Mouse (Mus musculus) adrenal gland, adult 2 months (tissue): Measurements from ENCODE around the gene Kcp. TPM values are rescaled to one million over a fixed set of nuclear protein-coding genes. Genes with fewer than 3 reads are reported as not detected.

Experiments used
- DNase-seq: peaks from one replicate; pipeline ENCODE4 v3.0.0; 2021
- long read RNA-seq: library from polyadenylated mRNA; stranded (forward); transcript quantifications from one replicate; pipeline ENCODE4 v2.0.0, GENCODE M21; 2021
- polyA plus RNA-seq: library from polyadenylated mRNA; depleted of rRNA; stranded (reverse); fragments of >200 nt; gene quantifications from 2 replicates; pipeline ENCODE4 v1.2.3, GENCODE M21; 2012; rRNA removed
- total RNA-seq, 2 experiments: library from RNA; stranded (reverse); gene quantifications; 2 replicates each; pipeline ENCODE4 v1.2.3; 2021

Kcp gene
- total RNA-seq, result 1 to 10 TPM; 1.9 to 2.1 TPM
- polyA plus RNA-seq, result 6.6 and 8.3 TPM in 2 replicates
- long read RNA-seq, partial matches to known transcripts, result 1 of 2 reads
- long read RNA-seq, other reads (novel, unspliced or antisense), result 1 of 2 reads

DNA sequence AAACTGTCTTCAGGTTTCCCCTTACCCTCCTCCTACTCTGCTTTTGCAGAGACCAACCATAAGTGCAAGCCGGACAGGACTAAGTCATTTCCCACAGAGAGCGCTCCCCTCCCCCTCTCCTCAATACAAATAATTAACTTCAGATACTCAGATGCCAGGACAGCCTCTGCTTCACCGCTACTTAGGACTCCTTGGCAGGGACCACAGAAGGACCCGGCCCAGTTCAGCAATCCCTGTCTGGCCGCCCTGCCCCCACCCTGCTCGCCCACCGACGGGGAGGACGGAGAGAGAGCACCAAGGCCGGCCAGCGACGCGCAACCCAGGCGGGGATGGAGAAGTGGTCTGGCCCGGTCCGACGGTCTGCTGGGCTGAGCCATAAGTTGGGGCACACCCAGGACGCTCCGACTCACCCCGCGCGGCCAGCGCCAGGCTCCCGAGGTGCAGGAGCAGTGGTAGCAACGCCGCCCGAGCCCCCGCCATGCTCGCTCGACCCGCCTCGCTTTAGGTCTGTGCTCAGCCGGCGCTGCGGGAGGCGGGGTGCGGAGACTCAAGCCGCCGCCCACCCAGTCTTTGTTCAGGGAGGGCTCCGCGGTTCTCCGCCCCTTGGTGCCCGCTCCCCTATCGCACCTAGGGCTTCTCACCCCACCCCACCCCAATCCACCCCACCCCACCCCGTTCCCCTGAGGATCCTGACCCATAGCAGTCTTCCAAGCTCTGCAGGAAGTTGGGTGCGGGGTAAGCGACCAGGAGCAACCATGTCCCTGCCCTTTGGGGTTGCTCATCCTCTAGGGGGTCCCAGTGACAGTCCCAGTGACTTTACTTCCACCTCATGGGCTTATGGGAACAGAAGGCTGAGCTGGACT, at the start of gene Kcp:
Kcp (minus strand) TSS at position 506 of the 863 bp plus-strand sequence.
- peak; percentile 18 for DNase-seq

DNA sequence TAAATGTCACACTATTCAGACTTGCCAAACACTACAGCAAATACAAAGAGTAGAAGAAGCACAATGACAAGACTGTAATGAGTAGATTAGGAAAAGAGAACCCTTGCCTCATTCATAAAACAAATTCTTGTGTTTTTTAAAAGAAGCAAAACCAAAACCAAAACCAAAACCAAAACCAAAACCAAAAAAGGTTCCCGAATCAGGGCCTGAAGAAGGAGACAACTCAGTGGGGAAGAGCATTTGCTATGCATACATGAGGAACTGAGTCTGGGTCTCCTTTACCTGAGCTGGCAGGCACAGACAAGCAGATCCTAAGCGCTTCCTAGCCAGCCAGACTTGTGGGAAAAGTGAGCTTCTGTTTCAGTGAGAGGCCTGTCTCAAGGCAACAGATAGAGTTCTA, 49.4 kb upstream of the Kcp start:
- DNase-seq, result no peak

DNA sequence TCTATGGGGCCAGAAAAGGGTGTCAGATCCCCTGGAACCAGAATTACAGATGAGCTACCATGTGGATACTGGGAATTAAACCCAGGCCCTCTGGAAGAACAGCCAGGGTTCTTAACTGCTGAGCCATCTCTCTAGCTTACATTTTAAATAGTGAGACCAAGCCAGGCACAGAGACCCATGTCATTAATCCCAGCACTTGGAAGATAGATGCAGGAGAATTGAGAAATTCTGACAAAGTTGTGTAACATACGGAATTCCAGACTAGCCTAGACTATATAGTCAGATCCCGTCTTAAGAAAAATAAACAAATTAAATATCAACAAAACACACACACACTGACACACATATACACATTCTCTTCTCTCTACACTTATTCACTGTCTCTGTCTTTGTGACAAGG, 44.8 kb upstream of the Kcp start:
- DNase-seq, result no peak

DNA sequence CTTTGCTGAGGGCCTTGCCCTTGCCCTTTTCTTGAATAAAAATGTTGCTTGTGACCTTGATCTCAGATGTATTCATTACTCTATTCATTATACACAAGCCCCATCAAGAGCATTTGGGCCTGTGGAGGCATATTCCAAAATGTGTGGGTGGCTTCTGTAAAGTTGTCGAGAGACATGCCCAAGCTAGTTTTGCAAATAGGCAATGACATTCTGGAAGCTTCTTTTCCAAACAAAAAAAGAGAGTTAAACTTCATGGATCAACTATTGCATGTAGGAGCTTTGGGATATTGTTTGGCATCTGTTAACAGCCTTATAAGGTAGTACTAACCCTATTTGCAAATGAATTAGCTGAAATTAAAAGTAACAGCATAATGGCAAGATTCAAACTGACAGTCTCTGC, 40.3 kb upstream of the Kcp start:
- no peak for DNase-seq

DNA sequence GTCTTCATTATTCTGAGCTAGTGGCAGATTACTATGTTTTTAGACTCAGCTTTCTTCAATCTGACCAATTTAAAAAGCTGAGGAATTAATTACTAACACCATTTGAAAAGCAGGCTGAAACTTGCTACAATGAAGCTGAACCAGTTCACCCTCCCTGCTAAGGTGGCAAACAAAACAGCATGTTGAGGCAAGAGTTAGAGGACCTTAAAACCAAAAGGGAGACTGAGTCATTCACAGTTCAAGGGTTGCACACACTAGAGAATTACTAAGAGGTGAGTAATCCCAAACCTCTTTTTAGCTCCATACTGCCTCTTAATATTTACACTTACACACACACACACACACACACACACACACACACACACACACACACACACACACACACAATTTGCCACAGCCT, 39.8 kb upstream of the Kcp start:
- no peak for DNase-seq

DNA sequence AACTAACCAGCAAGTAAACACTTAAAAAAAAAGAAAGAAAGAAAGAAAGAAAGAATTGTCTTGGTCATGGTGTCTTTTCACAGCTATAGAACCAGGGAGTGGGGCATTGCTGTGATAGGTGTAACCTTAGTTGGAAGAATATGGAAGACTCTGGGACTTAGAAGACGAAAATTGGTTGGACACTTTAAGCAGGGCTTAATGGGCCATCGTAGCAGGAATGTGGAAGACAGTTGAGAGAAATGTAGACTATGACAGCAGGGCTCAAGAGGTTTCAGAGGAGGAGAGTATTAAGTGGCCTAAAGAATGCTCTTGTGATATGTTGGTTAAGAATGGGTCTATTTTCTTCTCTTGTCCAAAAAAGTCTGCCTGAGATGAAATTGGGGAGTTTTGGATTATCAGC, 37.9 kb upstream of the Kcp start:
- no peak for DNase-seq

DNA sequence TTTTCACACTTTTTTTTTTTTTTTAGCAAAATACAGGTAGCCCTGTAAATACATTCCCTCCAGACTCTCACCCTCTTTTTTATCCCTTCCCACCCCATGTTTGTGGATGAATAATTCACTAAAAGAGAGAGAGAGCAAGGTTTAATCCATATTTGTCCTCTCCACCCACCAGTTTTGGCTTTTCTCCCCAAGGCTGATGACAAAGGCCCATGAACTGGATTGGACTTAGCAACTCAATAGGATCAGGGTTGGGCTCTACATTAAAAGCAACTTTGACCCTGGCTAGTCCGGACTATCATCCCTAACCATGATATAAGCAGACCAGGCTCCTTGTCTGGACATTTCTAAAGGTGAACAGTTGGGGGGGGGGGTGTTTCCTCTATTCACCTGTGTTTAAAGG, 33.2 kb upstream of the Kcp start:
- DNase-seq, result peak; percentile 66

DNA sequence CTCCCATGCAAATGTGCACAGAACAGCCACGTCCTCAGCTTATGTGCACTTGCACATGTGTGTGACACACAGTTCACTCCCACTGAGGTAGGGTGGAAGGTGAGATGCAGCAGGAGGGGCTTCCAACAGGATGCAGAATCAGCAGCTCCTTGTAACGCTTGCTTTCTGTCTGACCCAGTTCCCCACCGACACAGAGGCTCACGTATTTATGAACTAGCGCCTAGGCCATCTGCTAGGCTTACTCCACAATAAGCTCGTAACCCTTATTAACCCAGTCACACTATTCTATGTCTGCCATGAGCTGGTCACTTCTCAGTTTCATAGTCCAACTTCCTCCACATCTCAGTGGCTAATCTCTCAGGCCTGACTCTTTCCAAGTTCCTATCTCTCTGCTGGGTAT, 32.5 kb upstream of the Kcp start:
- DNase-seq, result no peak

DNA sequence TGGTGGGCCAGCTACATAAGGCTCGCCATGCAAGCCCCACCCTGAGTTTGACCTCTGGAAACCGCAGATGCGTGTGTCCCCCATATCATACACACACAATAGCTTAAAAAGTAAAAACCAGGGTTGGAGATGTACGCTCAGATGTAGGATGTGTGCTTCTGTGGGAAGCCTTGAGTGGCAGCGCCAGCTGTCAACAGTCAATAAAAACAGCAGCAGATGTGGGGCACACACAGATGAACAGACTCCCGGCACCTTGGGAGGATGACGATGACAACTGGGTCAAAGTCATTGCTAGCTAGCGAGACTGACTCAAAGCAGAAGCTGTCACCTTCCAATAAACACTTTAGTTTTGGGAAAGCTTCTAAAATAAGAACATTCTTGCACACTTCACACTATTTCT, 31.8 kb upstream of the Kcp start:
- no peak for DNase-seq

DNA sequence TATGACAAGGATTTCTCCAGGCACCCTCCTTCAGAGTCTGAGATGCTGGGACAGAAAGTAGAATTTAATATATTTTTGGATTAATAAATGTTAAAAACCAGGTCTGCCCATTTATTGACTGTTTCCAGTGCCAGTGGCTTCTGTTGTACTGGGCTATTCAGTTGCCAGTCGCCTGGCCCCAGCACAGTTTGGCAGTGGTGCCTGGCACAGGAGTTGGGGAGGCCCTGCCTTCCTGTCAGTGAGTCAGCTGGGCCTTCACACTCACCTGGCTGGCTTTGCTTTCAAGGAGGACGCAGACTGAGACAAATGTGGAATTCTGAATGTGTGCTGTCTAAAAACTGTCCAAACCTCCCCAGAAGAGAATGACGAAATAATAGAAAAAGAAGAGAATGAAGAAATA, 29.5 kb upstream of the Kcp start:
- DNase-seq, result no peak

DNA sequence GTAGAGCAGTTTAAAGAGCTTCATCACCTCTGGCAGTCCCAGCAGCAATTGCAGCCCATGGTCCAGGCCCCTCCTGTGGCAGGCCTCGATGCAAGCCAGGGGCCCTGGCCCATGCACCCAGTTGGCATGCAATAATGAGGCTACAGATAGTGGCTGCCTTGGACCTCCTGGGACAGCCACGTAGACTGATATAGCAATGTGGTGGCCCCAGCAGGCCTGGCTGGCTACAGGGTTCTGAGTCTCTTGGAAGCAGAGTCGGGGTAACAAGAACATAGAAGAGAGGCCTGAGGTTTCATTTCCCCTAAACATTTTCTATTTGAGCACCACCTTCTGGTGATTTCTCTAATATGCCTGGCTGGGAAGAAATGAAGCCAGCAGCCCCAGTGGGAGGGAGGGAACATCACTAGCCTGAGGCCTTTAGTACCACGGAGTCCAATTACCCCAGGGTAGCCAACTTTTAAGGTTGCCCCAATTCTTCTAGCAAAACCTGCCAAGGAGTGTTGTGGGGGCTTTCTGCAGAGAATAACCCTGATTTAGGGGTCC, 29.0 kb upstream of the Kcp start:
- no peak for DNase-seq

DNA sequence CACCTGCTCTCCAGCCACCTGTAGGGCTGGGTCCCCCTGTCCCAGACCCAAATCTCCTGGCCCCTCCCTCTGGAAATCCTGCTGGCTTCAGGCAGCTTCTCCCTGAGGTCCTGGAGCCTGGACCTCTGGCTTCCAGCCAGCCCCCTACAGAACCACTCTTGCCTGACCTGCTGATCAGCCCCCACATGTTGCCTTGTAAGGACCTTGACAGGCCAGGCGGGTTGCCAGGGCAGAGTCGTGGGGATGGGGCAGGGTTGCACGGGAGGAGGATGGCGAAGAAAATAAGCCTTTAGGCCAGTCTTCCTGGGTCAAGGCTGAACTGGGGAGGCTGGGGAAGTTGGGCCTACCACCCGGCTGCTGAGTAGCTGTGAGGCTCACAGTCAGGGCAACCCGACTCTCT, 27.6 kb upstream of the Kcp start:
- DNase-seq, result peak; percentile 66

DNA sequence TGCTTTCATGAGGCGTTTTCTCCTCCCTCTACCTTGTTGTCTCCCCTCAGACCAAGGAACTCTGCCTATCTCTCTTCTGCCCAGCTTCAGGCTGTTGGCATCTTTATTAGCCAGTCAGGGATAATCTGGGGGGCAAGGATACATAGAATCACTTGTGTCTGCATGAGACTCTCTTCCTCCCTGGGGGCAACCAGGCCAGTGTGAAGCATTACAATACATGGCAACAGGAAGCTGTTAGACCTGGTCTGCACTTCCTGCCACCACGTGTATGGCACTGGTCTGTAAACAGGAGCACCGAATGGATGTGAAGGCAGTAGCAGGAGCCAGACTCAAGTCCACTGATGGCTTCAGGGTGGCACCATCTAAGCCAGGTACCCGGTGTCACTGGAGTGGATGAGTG, 22.3 kb upstream of the Kcp start:
- DNase-seq, result no peak

DNA sequence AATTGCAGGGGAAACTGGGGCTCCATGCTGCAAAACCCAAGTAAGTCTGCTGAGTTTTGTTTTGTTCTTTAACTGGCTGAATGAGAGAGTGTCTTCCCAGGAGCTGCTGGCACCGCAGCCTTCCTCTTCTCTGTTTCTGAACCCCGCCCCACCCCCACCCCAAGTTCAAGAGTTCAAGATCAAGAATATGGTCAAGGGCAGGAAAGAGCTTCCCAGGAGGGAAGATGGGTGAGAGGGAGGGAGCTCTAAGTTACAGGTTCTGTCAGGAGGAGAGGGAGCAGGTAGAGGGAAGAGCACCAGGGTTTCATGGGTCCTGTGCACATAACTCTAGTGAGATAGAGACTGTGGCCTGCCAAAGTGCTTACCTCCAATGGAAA, 21.7 kb upstream of the Kcp start:
- DNase-seq, result no peak

DNA sequence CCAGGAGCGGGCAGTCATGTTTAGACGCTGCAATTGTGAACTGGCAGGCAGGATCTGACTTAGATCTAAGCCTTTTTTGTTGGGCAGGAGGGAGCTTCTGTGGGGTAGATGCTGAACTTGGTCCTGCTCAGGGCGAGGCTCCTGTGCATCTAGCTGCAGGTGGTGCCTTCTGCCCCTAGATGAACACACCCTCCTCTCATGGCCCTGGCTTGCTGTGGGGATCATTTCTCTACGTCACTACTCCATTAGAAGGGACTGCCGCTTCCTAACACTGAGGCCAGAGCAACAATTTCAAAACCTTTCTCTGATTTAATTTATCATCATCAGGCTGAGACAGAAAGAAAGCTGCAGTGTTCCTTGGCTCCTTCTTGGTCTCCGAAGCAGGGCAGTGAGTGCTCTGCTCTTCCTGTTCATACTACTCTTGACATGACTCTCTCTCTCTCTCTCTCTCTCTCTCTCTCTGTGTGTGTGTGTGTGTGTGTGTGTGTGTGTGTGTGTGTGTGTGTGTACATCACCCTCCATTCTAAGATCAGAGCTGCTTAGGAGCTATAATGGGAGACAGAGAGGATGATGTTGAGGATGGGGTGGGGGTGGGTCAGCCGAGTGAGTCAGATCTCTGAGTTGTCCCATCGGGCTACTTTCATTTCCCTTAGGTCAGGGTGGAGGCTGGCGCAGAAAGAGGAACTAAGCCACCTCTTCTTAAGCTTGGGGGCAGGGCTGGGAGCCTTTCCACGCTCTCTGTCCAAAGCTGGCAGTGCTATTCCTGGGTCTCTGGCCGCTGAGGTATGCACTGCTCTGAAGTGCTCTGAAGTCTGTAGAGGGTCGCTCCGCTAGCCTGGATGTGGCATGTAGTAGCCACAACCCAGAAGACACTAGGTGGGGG, 21.1 kb upstream of the Kcp start:
- DNase-seq, result no peak

DNA sequence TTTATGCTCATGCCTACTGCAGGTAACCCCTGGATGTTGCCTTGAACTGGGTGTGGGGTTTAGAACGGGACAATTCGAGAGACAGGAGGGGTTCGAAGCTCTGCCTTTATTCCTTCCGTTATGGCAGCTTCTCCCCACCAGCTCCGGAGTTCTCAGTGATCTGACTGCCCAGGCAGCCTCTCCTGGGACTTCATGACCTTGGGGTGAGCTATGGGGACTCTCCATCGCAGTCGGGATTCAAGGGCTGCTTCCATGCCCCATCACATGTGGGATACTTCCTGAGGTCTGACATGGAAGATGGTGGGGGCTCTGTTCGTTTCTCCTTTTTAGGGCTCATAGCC, 20.4 kb upstream of the Kcp start:
- no peak for DNase-seq

DNA sequence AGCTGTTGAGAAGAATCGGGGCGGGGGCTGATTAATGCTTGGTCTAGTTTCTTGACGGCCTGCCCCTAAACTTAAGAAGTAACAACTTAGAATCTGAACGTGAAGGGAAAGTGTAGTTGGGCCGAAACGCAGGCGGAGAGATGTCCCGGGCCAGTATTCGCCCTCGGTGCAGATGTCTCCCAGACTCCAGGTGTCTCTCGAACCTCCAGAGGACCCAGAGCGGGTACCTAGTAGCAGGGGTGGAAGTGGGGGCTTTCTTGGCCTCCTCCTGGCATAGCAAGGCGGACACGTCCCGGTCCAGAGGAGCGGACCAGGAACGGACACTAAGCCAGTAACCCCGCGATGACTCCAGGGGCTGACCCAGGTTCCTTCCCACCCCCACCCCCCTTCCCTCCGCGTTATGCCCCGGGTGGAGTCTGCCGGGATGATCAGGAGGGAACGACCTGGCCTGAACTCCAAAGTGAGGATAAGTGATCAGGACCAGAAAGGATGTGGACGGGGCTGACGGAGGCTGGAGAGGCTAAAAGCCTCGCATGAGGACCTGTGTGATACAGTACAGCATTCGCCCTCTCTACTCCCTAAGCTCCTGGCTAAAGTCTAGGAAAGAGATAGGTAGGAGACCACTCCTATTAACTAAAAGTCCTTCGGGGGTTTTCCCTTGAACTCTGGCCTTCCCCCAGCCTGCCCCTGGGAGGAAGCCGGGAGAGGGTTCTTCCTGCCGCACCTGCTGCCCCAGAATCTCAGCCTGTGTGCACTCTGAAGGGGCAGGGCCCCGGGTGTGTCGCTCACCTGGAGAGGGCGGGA, 19.8 kb upstream of the Kcp start:
- no peak for DNase-seq

DNA sequence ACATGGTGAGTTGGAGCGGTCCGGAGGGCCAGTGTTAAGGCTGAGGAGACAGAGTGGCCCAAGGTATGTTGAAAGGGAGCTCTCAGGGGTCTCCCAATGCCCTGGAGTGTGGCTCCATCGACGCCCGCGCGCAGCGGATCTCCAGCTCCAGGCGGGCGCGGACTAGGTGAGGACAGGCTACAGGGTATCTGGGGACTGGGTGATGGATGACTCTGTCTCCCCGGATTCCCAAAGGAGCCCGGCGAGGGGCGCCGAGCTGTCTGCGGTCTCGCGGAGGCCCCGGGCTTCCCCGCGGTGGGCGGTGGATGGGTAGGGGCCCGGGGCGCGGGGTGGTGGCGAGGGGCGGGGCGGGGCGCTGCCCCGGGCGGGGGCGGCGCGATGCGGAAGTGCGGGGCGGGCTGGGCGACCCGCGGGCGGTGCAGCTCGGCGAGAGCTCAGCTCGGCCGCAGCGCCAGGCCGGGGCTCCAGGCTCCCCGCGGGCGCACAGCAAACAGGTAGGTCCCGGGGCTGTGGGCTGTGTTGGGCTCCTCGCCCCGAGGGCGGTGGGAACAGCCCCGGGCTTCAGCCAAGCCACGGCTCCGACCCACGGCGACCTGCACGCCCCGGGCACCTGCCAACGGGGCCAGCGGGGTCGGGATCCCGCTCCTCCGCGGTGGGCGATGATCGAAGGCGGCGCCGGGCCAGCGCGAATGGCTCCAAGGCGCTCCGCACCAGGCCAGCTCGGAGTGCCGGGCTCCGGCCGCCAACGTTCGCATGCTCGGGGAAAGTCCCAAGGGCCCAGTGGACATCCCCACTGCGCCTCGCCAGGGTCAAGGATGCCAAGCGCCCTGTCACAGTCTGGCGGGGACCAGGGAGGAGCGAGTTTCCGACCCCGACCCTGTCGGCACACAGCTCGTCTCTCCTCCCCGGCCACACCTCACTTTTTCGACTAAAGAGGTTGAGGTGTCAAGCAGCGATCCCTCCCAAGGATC, 18.8 kb upstream of the Kcp start, which contains the start of gene Irf5:
Irf5 (plus strand) TSS at position 345 of the 971 bp plus-strand sequence.
- DNase-seq, result peak; percentile 55

DNA sequence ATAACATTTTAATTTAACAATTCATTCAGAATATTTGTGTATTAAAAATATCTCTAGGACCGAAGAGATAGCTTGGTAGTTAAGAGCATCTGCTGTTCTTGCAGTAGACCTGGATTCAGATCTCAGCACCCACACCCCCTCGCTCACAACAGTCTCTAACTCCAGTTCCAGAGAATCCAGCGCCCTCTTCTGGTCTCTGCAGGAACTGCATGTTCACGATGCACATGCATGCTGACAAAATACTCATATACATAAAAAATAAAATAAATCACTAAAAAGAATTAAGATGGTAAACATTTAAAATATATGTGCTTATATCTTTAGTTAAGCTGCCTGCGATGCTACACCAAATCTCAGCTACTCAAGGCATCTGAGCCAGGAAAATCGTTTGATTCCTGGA, 17.5 kb upstream of the Kcp start:
- DNase-seq, result no peak

DNA sequence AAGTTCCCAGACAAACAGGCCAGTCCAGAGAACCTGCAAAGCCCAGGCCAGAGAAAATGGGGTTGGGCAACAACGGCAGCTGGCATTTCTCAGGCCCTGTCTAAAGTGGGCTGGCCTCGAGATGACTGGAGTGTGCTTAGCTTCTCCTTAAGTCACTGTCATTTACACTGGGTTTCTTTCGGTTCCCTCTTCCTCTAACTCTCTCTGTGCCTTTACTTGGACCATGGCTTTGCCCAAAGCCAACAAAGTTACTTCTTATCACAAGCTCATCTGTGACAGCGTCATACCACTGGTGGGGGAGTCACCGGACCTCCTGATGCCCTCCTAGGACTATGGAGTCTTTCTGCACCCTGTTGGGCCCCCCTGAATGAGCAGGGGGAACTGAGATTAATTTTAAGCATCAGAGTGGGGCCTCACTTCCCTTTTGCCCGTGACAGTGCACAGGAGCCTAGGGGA, 16.3 kb upstream of the Kcp start:
- DNase-seq, result no peak
